Mouse (Mus musculus) ES-CJ7 (cell line): ENCODE results near the gene Gm11084.
"Not testable (repeated sequence)": the region's sequence is repeated elsewhere in the genome, so short reads cannot be mapped to it uniquely, and the experiment has no call there.

Experiments used
- DNase-seq: peaks from one replicate; pipeline ENCODE4 v3.0.0; 2011; ENCODE audit warnings: low read depth, low spot score

Gene Gm11084

GRCm38 (mm10) chr2:72986616-72987015 is at the start of gene Gm11084:
Gm11084 (minus strand) TSS chr2:72986716.
- no peak for DNase-seq

GRCm38 (mm10) chr2:73031061-73032055 is 44.8 kb upstream of the Gm11084 start:
- no peak for DNase-seq

- DNase-seq: no peak
These were observed 43.3 kb upstream of the Gm11084 start for GRCm38 (mm10) chr2:73029846-73030245.

GRCm38 (mm10) chr2:73028019-73028418 is 41.5 kb upstream of the Gm11084 start:
- DNase-seq: no peak

GRCm38 (mm10) chr2:73027126-73027525 is 40.6 kb upstream of the Gm11084 start:
- no peak for DNase-seq

- peak; percentile 97 for DNase-seq
These were observed 37.3 kb upstream of the Gm11084 start for GRCm38 (mm10) chr2:73023803-73024202.

GRCm38 (mm10) chr2:73021046-73021445 is 34.5 kb upstream of the Gm11084 start:
- DNase-seq: peak; percentile 95

- DNase-seq: no peak
These were observed 33.0 kb upstream of the Gm11084 start for GRCm38 (mm10) chr2:73019371-73020146.

GRCm38 (mm10) chr2:73014063-73014462 is 27.5 kb upstream of the Gm11084 start:
- not testable (repeated sequence) for DNase-seq

GRCm38 (mm10) chr2:73012636-73013035 is 26.1 kb upstream of the Gm11084 start:
- no peak for DNase-seq

GRCm38 (mm10) chr2:73007472-73007871 is 21.0 kb upstream of the Gm11084 start:
- no peak for DNase-seq

GRCm38 (mm10) chr2:73005611-73006515 is 19.3 kb upstream of the Gm11084 start:
- DNase-seq: no peak

- peak; percentile 35 for DNase-seq
These were observed 17.5 kb upstream of the Gm11084 start for GRCm38 (mm10) chr2:73003751-73004717.

GRCm38 (mm10) chr2:73003049-73003448 is 16.5 kb upstream of the Gm11084 start:
- DNase-seq: no peak

GRCm38 (mm10) chr2:73002451-73002850 is 15.9 kb upstream of the Gm11084 start:
- DNase-seq: no peak

GRCm38 (mm10) chr2:73001994-73002393 is 15.5 kb upstream of the Gm11084 start:
- DNase-seq: no peak

- no peak for DNase-seq
These were observed 13.7 kb upstream of the Gm11084 start for GRCm38 (mm10) chr2:73000194-73000593.

- no peak for DNase-seq
These were observed 11.1 kb upstream of the Gm11084 start for GRCm38 (mm10) chr2:72997586-72997985.

GRCm38 (mm10) chr2:72996808-72997378 is 10.4 kb upstream of the Gm11084 start:
- DNase-seq: peak; percentile 75
